Mouse (Mus musculus): ENCODE measurements around the gene Rbpjl. TPM values are rescaled to one million over a fixed set of nuclear protein-coding genes. Genes with fewer than 3 reads are reported as not detected.

Gene Rbpjl
- polyA plus RNA-seq, 1 experiment from 2014 or later: 0.16 TPM

- peaks cover 26% of the 10 kb centered on the region for H3K4me1 ChIP-seq (replicated peaks; ENCODE audit: control insufficient read depth, insufficient read depth, low read length)
- no peak overlapping the region for H3K9ac ChIP-seq (ENCODE audit: low read depth, low read length)
- H3K36me3 ChIP-seq (ENCODE audit: control insufficient read depth, insufficient read depth): no peaks in the 10 kb centered on the region
- peak overlapping the region; percentile 89 for H3K4me2 ChIP-seq (replicated peaks; ENCODE audit: low read depth)
- ATAC-seq: peak; percentile 22; the same call in 1 of the 2 replicates
- H3K4me3 ChIP-seq (ENCODE audit: low read depth, low read length): peak overlapping the region; percentile 20
- no peaks in the 10 kb centered on the region for H3K27me3 ChIP-seq (replicated peaks; ENCODE audit: control insufficient read depth, insufficient read depth, low read length)
- H3K27ac ChIP-seq (ENCODE audit: low read depth, low read length): peak overlapping the region; percentile 95
- no peaks in the 10 kb centered on the region for H3K9me3 ChIP-seq (ENCODE audit: control insufficient read depth)
- 30% methylated on average over 8 of the region's 8 CpGs for WGBS
- peak; percentile 5; the same call in 1 of the 2 replicates for TF ChIP-seq CTCF (IDR thresholded peaks at IDR 0.05; ENCODE audit: low read depth)
Observed at GRCm38 (mm10) chr2:164438257-164438656, 35.3 kb downstream of the Rbpjl start.

GRCm38 (mm10) chr2:164439001-164439421, 36.1 kb downstream of the Rbpjl start:
- Histone ChIP-seq H3K4me1 (replicated peaks; ENCODE audit: control insufficient read depth, insufficient read depth, low read length) (peaks cover 19% of the 10 kb centered on the region), H3K27ac (ENCODE audit: low read depth, low read length) (peak overlapping the region; percentile 95), H3K4me2 (replicated peaks; ENCODE audit: low read depth) (peak overlapping the region; percentile 89), H3K9ac (ENCODE audit: low read depth, low read length) (no peak overlapping the region), H3K36me3 (ENCODE audit: control insufficient read depth, insufficient read depth) (no peaks in the 10 kb centered on the region), H3K27me3 (replicated peaks; ENCODE audit: control insufficient read depth, insufficient read depth, low read length) (no peaks in the 10 kb centered on the region), H3K4me3 (ENCODE audit: low read depth, low read length) (0 out of 2 replicates have a peak overlapping the region, but pooled peaks have one; percentile 73), H3K9me3 (ENCODE audit: control insufficient read depth) (no peaks in the 10 kb centered on the region)
- no peak for TF ChIP-seq CTCF (IDR thresholded peaks at IDR 0.05; ENCODE audit: low read depth)
- WGBS: 19% methylated on average over 3 of the region's 3 CpGs
- ATAC-seq: no peak

- peaks cover 8% of the 10 kb centered on the region; the same call in 1 of the 2 replicates for H3K4me1 ChIP-seq (replicated peaks; ENCODE audit: control insufficient read depth, insufficient read depth, low read length)
- no peak for ATAC-seq
- TF ChIP-seq CTCF (IDR thresholded peaks at IDR 0.05; ENCODE audit: low read depth): no peak
- H3K9ac ChIP-seq (ENCODE audit: low read depth, low read length): no peak overlapping the region
- H3K27me3 ChIP-seq (replicated peaks; ENCODE audit: control insufficient read depth, insufficient read depth, low read length): no peaks in the 10 kb centered on the region
- H3K4me3 ChIP-seq (ENCODE audit: low read depth, low read length): peak overlapping the region; percentile 73
- no peak overlapping the region for H3K27ac ChIP-seq (ENCODE audit: low read depth, low read length)
- WGBS: 30% methylated on average over 5 of the region's 5 CpGs
- H3K9me3 ChIP-seq (ENCODE audit: control insufficient read depth): no peaks in the 10 kb centered on the region
- peak overlapping the region; percentile 89 for H3K4me2 ChIP-seq (replicated peaks; ENCODE audit: low read depth)
- no peaks in the 10 kb centered on the region for H3K36me3 ChIP-seq (ENCODE audit: control insufficient read depth, insufficient read depth)
Observed at GRCm38 (mm10) chr2:164440314-164440713, 37.4 kb downstream of the Rbpjl start.

- Histone ChIP-seq H3K9me3 (ENCODE audit: control insufficient read depth) (no peaks in the 10 kb centered on the region), H3K4me1 (replicated peaks; ENCODE audit: control insufficient read depth, insufficient read depth, low read length) (peaks cover 3% of the 10 kb centered on the region; the same call in 1 of the 2 replicates), H3K27me3 (replicated peaks; ENCODE audit: control insufficient read depth, insufficient read depth, low read length) (no peaks in the 10 kb centered on the region), H3K9ac (ENCODE audit: low read depth, low read length) (peak overlapping the region; percentile 76; the same call in 1 of the 2 replicates), H3K4me3 (ENCODE audit: low read depth, low read length) (peak overlapping the region; percentile 73), H3K4me2 (replicated peaks; ENCODE audit: low read depth) (peak overlapping the region; percentile 89), H3K27ac (ENCODE audit: low read depth, low read length) (peak overlapping the region; percentile 42; the same call in 1 of the 2 replicates), H3K36me3 (ENCODE audit: control insufficient read depth, insufficient read depth) (no peaks in the 10 kb centered on the region)
- no peak for ATAC-seq
- TF ChIP-seq CTCF (IDR thresholded peaks at IDR 0.05; ENCODE audit: low read depth): no peak
- WGBS: 29% methylated on average over 8 of the region's 8 CpGs
Observed at GRCm38 (mm10) chr2:164441155-164441554, 38.2 kb downstream of the Rbpjl start.

GRCm38 (mm10) chr2:164441731-164442130, 38.8 kb downstream of the Rbpjl start:
- H3K27me3 ChIP-seq (replicated peaks; ENCODE audit: control insufficient read depth, insufficient read depth, low read length): no peaks in the 10 kb centered on the region
- H3K9ac ChIP-seq (ENCODE audit: low read depth, low read length): peak overlapping the region; percentile 76
- H3K4me1 ChIP-seq (replicated peaks; ENCODE audit: control insufficient read depth, insufficient read depth, low read length): peaks cover 3% of the 10 kb centered on the region; the same call in 1 of the 2 replicates
- peak overlapping the region; percentile 89 for H3K4me2 ChIP-seq (replicated peaks; ENCODE audit: low read depth)
- ATAC-seq: no peak
- no peak for TF ChIP-seq CTCF (IDR thresholded peaks at IDR 0.05; ENCODE audit: low read depth)
- peak overlapping the region; percentile 73 for H3K4me3 ChIP-seq (ENCODE audit: low read depth, low read length)
- peak overlapping the region; percentile 71 for H3K27ac ChIP-seq (ENCODE audit: low read depth, low read length)
- no peaks in the 10 kb centered on the region for H3K9me3 ChIP-seq (ENCODE audit: control insufficient read depth)
- H3K36me3 ChIP-seq (ENCODE audit: control insufficient read depth, insufficient read depth): no peaks in the 10 kb centered on the region
- 8% methylated on average over 7 of the region's 7 CpGs for WGBS

- Histone ChIP-seq H3K9me3 (ENCODE audit: control insufficient read depth) (no peaks in the 10 kb centered on the region), H3K36me3 (ENCODE audit: control insufficient read depth, insufficient read depth) (no peaks in the 10 kb centered on the region), H3K27ac (ENCODE audit: low read depth, low read length) (peak overlapping the region; percentile 71), H3K4me1 (replicated peaks; ENCODE audit: control insufficient read depth, insufficient read depth, low read length) (peaks cover 3% of the 10 kb centered on the region; the same call in 1 of the 2 replicates), H3K4me2 (replicated peaks; ENCODE audit: low read depth) (peak overlapping the region; percentile 89), H3K9ac (ENCODE audit: low read depth, low read length) (peak overlapping the region; percentile 76), H3K4me3 (ENCODE audit: low read depth, low read length) (peak overlapping the region; percentile 73), H3K27me3 (replicated peaks; ENCODE audit: control insufficient read depth, insufficient read depth, low read length) (no peaks in the 10 kb centered on the region)
- 2% methylated on average over 29 of the region's 29 CpGs for WGBS
- ATAC-seq: peak; percentile 39
- no peak for TF ChIP-seq CTCF (IDR thresholded peaks at IDR 0.05; ENCODE audit: low read depth)
Observed at GRCm38 (mm10) chr2:164442315-164443050, 39.5 kb downstream of the Rbpjl start.

Data from intestine, postnatal 0 days (tissue).